Mouse (Mus musculus): Measurements from ENCODE around the gene Hadha.

DNA sequence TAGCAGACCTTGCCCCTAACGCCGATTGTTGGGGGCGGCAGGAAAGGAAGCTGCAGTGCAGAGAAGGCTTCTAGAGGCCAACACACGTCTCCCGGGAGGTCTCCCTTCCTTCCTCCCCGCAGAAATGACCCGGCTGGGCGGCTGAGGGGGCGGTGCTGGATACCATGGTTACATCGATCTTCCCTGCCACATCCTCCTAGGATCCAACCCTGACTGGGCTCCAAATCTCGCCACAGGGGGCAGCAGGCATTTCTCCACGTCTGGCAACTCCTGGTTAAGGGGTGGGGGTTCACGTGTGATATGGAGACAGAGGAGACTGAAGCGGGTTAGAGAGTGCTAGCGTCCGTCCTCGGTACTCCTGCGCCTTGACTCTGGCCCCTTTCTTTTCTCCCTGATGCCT is 43.8 kb downstream of the Hadha start:
- TF ChIP-seq HCFC1 (IDR thresholded peaks at IDR 0.05; ENCODE audit: borderline replicate concordance, insufficient read depth, low read length) (no peak), MAFK (IDR thresholded peaks at IDR 0.05; ENCODE audit: insufficient read depth, low read depth, low read length) (no peak), ZNF384 (IDR thresholded peaks at IDR 0.05; ENCODE audit: low read depth, low read length) (no peak), ZC3H11A (IDR thresholded peaks at IDR 0.05; ENCODE audit: borderline replicate concordance, low read depth, low read length) (no peak), CHD2 (IDR thresholded peaks at IDR 0.05; ENCODE audit: low read depth, low read length) (no peak)
